Mouse (Mus musculus): ENCODE results near the gene Ptger1. TPM values are rescaled to one million over a fixed set of nuclear protein-coding genes. Genes with fewer than 3 reads are reported as not detected.

The Ptger1 gene
- total RNA-seq, 2 experiments from 2014 or later: 0.95 to 2.2 TPM

DNA sequence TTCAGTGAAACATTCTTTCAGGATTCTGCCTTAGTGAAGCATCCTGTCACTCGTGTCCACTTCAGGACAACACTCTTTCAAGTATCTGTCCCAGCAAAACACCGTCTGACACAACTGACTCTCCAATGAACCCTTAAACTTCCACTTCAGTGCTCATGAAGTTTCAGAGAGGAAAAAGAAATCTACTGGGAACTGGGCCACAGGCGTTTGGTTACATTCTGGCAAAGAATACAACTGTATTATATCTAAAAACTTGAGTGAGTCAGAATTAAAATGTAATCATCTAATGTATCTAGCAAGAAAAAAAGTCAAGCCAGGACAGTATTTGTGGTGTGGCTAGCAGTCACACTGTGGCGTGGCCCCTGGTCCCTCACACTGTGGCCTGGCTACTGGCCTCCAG is 27.6 kb upstream of the Ptger1 start:
- intact Hi-C loops (cut with DNase I): no loop called here
- no peak for TF ChIP-seq CTCF (IDR thresholded peaks at IDR 0.05)
- no peak for DNase-seq (ENCODE audit: extremely low spot score in 1 of 2, low spot score in 2 of 2)
- H3K4me3 ChIP-seq: no peak overlapping the region
- no peak overlapping the region for H3K27ac ChIP-seq

DNA sequence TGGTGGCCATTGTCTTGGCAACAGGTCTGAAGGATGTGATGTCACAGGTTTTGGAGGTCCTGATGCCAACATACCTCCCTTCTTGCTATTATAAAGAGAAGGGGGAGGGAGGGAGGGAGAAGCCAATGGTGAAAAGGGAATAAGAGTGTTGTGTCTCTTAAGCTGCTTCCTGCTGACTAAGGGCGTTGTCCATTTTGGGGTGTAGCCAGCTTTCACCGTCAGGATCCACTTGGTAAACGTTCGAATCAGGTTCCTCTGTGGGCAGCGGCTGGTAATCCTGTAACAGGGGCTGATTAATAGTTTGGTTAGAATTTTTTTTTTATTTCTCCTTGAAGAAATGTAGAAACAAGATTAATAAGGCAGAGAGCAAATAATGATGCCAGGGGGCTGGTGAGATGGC is 26.8 kb upstream of the Ptger1 start:
- TF ChIP-seq CTCF (IDR thresholded peaks at IDR 0.05): no peak
- DNase-seq (ENCODE audit: extremely low spot score in 1 of 2, low spot score in 2 of 2): no peak
- Histone ChIP-seq H3K4me3 (no peak overlapping the region), H3K27ac (no peak overlapping the region)
- intact Hi-C loops (cut with DNase I): no loop called here

DNA sequence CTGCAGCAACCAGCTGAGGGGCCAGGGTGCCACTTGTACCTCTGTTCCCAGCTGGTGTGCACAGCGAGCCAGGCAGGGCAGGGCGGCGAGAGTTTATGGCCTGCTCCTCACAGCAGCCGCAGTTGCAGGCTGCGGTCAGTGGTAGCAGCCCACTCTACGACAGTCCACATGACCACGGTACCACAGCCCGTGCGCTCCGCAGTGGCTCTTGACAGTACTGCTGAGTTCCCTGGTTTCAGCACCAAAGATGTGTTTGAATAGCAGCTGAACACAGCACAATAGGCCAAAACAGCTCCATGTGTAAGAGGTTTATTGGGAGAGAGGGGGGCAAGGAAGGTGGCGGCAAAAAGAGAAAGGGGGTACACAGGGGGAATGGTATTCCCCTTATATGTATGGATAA is 19.0 kb upstream of the Ptger1 start:
- TF ChIP-seq CTCF (IDR thresholded peaks at IDR 0.05): no peak
- Histone ChIP-seq H3K4me3 (no peak overlapping the region), H3K27ac (no peak overlapping the region)
- DNase-seq (ENCODE audit: extremely low spot score in 1 of 2, low spot score in 2 of 2): no peak
- intact Hi-C loops (cut with DNase I): no loop called here

DNA sequence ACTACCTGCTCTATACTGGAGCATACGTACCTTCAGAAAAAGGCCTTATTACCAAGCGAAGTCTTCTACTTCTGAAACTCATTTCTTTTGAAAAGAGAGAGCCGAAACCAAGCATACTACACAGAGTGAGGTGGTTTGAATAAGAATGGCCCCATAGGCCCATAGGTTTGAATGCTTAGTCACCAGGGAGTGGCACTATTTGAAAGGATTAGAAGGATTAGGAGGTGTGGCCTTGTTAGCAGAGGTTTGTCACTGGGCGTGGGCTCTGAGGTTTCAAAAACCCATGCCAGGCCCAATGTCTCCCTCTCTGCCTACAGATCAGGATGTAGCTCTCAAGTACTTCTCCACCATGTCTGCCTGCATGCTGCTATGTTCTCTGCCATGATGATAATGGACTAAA is 18.4 kb upstream of the Ptger1 start:
- intact Hi-C loops (cut with DNase I): no loop called here
- DNase-seq (ENCODE audit: extremely low spot score in 1 of 2, low spot score in 2 of 2): no peak
- Histone ChIP-seq H3K27ac (no peak overlapping the region), H3K4me3 (no peak overlapping the region)
- TF ChIP-seq CTCF (IDR thresholded peaks at IDR 0.05): no peak

DNA sequence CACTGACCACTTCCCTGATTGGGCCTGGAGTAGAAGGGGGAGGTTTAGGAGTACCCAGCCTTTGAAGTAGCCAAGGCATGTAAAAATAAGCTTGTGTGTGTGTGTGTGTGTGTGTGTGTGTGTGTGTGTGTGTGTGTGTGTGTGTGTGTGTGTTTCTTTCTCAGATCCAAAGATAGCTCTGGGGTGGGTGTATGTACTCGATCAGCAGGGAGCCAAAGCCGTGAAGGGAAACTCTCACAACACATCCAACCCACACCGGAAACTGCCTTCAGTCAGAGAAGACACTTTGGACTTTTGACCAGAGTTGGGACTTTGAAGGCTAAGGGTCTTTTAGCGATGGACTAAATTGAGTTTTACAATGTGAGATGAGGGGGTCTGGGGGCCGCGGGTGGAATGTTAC is 16.8 kb upstream of the Ptger1 start:
- Histone ChIP-seq H3K4me3 (no peak overlapping the region), H3K27ac (no peak overlapping the region)
- no peak for DNase-seq (ENCODE audit: extremely low spot score in 1 of 2, low spot score in 2 of 2)
- no peak for TF ChIP-seq CTCF (IDR thresholded peaks at IDR 0.05)
- intact Hi-C loops (cut with DNase I): loop anchor here (5.0 kb wide), 1 partner anchor 308 kb away; the partner anchor contains the start of genes Asf1b and Gm10644

DNA sequence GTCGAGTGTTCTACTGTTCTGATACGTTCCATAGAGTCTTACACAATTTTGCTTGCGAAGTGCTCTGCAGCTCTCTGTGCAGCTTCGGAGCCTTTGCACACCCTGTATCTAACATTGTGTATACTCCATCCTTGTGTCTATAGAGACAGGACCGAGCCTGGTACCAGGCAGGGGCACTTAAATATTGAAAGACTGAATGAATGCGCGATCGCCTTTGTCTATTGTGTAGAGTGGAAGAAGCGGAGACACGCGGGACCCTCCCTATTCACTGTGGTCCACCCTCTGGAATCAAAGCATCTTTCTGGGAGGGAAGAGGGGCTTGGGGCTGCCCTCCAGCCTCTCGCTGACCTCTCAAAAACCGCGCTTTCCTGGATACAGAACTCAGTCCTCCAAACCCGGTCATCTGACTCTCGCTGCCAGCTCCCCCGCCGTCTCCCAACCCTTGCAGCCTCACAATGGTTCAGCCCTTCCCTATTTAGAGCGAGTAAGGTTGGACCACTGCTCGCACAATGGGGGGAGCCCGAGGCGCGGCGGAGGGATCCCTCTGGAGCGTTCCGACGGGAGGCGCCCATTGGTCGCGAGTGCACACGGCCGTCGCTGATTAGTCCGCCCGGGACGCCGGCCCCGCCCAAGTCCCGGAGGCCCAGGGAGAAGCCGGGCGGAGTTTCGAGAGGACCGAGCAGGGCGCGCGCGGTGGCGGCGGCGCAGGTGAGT is 14.3 kb upstream of the Ptger1 start, which contains the start of gene Gipc1:
Gene Gipc1, plus strand, starts transcription at position 648 of the 714 bp plus-strand sequence.
- intact Hi-C loops (cut with DNase I): loop anchor here (2.0 to 5.0 kb wide), 2 partner anchors 43 to 305 kb away; partner anchors contain the start of genes Asf1b, Dnajb1 and Gm10644
- H3K27ac ChIP-seq: peak within 1 kb of the TSS; percentile 89
- peak; percentile 95 to 97 for DNase-seq (ENCODE audit: extremely low spot score in 1 of 2, low spot score in 2 of 2)
- H3K4me3 ChIP-seq: peak within 1 kb of the TSS; percentile 99
- TF ChIP-seq CTCF (IDR thresholded peaks at IDR 0.05): no peak

DNA sequence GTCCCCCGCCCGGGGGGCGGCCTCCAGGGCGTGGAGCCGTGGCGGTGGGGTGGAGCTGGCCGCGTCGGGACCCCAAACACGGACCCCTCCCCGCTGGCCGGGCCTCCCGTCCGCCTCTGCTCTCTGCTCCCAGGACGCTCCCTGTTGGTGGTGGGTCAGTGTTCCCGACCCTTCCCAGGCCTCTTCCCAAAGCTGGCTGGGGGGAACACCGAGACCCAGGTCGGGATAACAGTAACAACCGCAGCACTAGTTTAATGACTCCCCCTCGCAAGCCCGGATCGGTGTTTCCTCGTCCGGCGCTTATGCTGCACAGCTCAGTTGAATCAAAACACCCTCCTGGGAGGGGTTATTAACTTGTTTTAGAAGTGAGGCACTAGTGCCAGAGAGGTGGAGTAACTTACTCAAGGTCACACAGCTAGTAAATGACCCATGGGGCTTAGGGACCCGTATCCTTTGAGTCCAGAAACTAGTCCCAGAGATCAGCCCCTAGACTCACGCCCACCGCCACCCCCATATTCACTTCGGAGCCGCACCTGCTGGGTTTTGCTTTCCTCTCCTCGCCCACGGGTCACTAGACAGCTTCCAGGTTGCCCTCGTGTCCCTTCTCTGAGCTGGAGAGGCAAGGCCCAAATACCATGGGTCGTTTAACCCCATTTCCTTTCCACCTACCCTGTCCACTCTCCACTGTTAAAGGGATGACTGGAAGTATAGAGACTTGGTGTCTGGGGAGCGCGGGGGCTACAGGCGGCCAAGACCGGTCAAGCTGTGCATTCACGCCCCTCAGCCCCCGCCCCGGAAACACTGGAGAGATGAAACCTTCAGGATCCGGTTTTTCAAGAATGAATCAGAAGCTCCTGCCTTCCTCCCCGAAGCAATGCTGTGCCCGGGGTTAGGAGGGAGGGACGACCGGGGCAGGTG is 13.5 kb upstream of the Ptger1 start:
- Histone ChIP-seq H3K27ac (peak overlapping the region; percentile 89), H3K4me3 (peak overlapping the region; percentile 99)
- intact Hi-C loops (cut with DNase I): loop anchor here (2.0 to 5.0 kb wide), 2 partner anchors 44 to 304 kb away; partner anchors contain the start of genes Asf1b, Dnajb1 and Gm10644
- no peak for TF ChIP-seq CTCF (IDR thresholded peaks at IDR 0.05)
- DNase-seq (ENCODE audit: extremely low spot score in 1 of 2, low spot score in 2 of 2): no peak

DNA sequence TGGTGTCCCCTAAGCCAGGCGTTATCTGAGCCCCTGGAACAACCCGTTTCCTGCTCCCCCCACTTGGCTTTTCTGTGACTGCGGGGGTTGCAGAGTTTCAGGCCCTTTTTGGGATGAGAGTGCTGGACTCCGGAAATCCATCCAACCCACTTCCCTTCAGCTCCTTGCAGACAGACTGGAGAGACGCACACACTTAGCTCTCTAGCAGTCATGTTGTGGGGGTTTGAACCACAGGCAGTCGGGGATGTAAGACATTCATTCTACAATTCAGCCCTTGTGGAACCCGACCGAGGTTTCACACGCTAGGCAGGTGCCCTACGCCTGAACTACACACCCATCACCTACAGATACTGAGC is 12.8 kb upstream of the Ptger1 start:
- Histone ChIP-seq H3K27ac (peak overlapping the region; percentile 89), H3K4me3 (peak overlapping the region; percentile 99)
- intact Hi-C loops (cut with DNase I): loop anchor here (2.0 to 5.0 kb wide), 2 partner anchors 45 to 304 kb away; partner anchors contain the start of genes Asf1b, Dnajb1 and Gm10644
- DNase-seq (ENCODE audit: extremely low spot score in 1 of 2, low spot score in 2 of 2): no peak
- TF ChIP-seq CTCF (IDR thresholded peaks at IDR 0.05): no peak

DNA sequence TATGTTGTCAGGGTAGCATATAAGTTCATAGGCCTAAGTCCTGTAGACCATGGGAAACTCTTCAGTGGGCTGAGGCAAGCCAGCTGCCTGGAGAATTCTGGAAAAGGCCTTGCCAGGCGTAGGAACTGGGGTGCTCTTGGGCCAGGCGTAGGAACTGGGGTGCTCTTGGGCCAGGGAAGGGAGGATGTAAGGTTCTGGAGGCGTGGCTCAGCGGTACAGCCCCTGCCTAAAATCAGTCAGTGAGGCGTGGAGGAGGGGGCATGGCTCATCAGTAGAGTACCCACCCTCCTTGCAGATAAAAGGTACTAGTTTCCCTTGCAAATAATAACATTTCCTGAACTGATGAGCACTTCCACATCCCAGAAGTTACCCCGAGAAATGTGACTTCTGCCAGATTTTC is 11.8 kb upstream of the Ptger1 start:
- H3K27ac ChIP-seq: no peak overlapping the region
- no peak for DNase-seq (ENCODE audit: extremely low spot score in 1 of 2, low spot score in 2 of 2)
- H3K4me3 ChIP-seq: no peak overlapping the region
- intact Hi-C loops (cut with DNase I): loop anchor here (5.0 kb wide), 1 partner anchor 303 kb away; the partner anchor contains the start of genes Asf1b and Gm10644
- TF ChIP-seq CTCF (IDR thresholded peaks at IDR 0.05): no peak

DNA sequence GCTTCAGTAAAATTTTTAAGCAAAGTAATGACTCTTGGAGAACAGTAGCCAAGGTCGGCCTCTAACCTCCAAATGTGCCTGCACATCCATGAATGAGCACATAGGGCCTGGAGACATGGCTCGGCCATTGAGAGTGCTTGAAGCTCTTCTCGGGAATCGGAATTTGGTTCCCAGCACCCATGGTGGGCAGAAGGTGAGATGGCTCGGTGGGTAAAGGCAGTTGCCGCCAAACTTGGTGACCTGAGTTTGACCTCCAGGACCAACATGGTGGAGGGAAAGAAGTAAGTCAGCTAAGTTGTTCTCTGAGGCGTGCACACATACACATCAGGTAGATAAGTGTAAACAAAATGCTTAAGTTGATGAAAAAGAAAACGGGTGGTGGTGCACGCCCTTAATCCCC is 10.4 kb upstream of the Ptger1 start:
- intact Hi-C loops (cut with DNase I): no loop called here
- no peak overlapping the region for H3K27ac ChIP-seq
- H3K4me3 ChIP-seq: no peak overlapping the region
- TF ChIP-seq CTCF (IDR thresholded peaks at IDR 0.05): no peak
- DNase-seq (ENCODE audit: extremely low spot score in 1 of 2, low spot score in 2 of 2): no peak

DNA sequence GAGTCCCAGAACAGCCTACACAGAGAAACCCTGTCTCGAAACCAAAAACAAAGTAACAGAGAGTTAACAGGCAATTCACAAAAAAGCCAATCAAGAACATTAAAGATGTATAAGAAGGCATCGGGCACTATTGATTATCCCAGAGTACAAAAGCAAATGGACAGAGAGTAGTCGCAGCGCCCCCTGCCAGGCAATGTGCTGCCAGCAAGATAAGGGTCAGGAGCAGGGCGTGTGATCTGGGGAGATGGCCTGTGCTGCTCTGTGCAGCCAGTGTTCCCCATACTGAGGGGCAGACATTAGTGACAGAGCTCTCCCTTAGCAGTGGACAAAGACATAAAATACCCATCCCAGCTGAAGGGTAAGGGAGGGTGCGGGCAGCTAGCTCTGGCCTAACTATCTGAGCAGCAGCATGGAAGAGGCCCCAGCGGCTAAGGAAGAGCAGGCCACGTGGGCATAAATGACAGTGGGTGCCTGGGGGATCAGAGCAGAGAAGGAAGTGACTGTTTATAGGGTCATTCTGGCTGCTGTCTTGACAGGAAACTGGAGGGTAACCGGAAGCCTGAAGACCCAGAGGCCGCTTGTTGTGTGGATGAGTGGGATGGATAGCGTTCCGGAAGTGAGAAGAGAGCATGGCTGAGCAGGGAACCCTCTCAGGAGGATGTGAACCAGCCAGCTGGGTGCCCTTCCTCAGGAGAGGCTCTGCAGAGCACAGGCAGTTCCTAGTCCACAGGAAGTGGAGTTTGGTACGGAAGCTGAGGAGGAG is 9.8 kb upstream of the Ptger1 start:
- no peak for DNase-seq (ENCODE audit: extremely low spot score in 1 of 2, low spot score in 2 of 2)

More for the DNA sequence above, 9.8 kb upstream of the Ptger1 start:
- intact Hi-C loops (cut with DNase I): no loop called here
- TF ChIP-seq CTCF (IDR thresholded peaks at IDR 0.05): peak; percentile 38
- H3K4me3 ChIP-seq: no peak overlapping the region
- H3K27ac ChIP-seq: no peak overlapping the region

All from left cerebral cortex, adult 2 months (tissue).